Mouse (Mus musculus) brain, adult 2 months (tissue): ENCODE results near the gene Ltb.
A peak's percentile ranks its signal among the peaks of the same experiment; 100 is the strongest.
"Not testable (repeated sequence)": the region's sequence is repeated elsewhere in the genome, so short reads cannot be mapped to it uniquely, and the experiment has no call there.

Experiments
- DNase-seq: peaks from one replicate; pipeline ENCODE4 v3.0.0; 2011; ENCODE audit warnings: low read depth, low spot score

Gene Ltb

DNA sequence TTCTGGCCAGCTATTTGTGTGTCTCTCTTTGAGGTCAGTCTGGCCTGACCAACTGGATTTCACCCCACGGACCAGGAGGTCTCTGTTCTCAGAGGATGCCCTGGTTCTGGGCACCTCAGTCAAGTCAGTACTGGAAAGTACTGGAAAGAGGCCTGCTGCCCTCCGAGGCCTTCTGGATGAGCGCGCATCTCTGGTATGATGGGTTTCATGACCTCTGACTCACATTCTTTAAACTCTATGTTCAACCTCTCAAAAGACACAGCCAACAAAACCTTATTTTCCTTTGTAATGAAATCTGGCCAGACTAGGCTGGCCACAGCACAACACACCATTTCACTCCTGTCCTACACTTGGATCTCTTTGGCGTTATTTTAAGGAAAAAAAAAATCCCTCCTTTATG lies 31.2 kb downstream of the Ltb start:
- no peak for DNase-seq

DNA sequence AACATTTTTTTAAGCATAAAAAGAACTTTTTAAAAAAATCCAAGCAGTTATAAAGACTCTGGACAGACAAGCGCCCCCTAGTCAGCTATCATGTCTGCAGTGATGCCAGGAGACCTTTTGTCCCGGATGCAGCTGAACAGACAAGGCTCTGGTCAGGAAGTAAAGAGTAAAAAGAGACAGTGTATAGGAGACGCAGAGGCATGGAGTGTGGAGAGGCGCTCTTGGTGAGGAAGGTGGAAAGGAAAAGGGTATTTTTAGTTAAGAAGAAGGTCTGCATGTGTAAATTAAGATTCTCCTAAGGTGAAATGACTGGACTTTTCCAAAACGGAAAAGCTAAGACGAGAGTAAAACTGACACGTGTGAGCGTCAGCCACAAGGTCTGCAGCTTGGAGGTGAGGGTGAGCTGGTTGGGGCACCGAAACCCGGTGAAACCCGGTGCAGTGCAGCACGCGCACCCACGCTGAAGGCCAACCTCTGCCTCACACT lies 32.4 kb downstream of the Ltb start:
- DNase-seq, result no peak

DNA sequence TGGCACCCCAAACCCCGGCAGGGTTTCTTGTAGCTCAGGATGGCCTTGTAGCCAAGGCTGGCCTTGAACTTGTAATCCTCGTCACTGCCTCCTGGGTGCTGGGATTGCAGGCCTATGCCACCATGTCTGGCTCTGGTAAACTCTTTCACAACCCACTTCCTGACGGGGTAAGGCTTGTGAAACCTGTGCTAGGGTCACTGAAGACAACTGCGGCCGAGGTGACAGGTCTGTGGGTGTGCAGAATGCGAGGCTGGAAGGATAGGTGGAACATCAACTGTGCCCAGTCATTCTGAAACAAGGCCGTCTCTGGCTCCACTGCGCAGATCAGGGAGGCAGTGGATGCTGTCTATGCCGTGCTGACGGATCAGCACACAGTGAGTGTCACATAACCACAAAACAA lies 36.8 kb downstream of the Ltb start:
- DNase-seq, result no peak

DNA sequence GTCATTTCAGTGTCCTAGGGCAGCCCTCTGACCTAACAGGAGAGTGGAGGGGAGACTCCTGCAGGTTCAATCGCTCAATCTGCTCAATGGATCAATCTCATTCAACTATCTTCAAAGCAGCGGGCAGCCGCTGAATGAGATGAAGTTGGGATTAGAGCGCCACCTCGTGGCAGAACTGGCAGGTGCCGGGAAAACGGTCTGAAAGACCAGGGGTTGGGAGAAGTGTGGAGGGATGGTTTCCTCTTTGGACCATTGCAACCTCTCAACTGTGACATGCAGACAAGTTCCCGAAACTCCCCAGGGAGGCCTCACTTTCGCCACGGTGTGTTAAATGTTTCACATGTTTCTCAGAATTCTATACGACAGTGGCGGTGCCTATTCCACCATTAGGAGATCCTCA lies 37.8 kb downstream of the Ltb start:
- peak; percentile 81 for DNase-seq

DNA sequence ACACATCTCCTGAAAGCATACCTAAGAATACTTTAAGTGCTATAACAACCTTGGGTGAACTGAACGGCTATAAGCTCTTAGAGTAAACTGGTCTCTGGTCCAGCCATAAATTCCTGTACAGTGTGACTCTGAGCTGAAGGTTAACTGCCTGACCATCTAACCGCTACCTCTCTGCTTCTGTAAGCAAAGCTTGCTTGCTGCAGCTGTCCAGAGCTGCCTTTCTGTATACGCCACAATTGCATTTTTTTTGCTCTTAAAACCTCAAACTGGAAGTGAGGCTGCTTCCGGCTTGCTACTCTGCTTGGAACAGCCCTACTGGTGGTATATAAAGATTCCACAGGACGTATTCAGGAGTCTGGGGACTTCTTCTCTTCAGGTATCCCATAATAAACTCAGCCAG lies 38.4 kb downstream of the Ltb start:
- no peak for DNase-seq

DNA sequence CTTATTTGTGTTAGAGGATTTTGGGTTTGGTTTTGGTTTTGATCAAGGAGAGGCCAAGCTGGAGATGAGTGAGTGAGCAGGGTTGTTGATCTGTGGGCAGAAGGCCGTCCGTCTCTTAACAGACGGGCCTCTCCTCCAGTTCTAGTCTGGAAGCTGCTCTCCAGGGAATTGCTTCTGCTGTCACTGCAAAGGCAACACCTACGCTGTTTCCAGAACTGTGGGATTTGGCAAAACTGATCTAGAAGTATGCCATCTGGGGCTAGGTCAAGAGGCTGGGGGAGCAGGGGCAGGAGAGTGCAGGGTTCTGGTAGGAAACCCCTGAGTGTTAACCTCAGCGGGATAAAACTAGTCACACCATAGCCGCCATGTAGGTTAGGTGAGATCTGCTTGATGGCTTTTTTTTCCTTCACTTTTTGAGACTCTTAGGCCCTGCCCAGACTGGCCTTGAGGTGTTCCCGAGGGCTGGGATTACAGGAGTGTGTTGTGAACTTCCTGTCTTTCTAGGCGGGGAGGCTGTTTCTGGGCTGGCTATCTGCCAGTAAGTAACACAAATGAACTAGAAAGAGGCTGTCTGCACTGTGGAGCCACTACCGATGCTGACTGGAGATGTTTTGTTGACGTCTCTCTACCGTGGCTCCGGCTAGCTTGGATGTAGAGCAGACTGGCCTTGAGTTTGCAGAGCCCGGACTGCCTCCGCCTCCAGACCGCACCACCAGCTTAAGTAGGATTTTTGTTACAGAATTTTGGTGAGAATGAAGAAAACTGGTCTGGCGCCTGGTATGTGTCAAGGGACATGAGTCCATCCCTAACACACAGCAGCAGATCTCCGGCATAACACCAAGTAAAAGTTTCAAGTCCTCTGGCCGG lies 39.1 kb downstream of the Ltb start, which contains the start of gene Atp6v1g2:
Atp6v1g2 (plus strand) TSS at position 547 of the 867 bp plus-strand sequence.
- no peak for DNase-seq

DNA sequence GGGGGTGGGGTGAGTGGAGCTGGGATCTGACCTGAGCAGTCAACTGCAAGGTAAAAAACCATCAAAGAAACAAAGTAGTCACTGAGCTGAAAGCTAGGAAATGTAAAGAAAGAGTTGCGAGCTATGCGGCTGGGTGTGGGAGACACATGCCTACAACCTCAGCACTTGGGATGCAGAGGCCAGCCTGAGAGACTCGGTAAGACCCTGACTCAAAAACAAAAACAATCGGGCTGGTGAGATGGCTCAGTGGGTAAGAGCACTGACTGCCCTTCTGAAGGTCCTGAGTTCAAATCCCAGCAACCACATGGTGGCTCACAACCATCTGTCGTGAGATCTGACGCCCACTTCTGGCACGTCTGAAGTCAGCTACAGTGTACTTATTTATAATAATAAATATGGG lies 39.9 kb downstream of the Ltb start:
- DNase-seq, result not testable (repeated sequence)

DNA sequence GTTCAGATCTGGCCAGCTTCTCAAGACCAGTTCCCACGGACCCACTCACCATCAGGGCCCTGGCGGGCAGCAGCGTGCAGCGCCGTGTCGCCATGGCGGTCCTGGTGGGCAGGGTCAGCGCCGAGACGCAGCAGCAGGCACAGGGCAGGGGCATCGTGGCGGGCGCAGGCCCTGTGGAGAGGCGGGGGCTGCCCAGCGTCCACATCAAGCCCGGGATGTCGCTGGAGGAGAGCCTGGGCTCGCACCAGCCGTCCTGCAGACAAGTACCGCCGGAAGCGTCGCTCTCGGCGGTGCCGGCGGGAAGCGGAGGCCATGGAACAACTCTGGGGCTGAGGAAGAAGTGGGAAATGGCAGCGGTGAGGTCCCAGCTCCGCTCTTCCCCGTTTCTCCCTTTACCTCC lies 40.7 kb downstream of the Ltb start:
- DNase-seq, result no peak

DNA sequence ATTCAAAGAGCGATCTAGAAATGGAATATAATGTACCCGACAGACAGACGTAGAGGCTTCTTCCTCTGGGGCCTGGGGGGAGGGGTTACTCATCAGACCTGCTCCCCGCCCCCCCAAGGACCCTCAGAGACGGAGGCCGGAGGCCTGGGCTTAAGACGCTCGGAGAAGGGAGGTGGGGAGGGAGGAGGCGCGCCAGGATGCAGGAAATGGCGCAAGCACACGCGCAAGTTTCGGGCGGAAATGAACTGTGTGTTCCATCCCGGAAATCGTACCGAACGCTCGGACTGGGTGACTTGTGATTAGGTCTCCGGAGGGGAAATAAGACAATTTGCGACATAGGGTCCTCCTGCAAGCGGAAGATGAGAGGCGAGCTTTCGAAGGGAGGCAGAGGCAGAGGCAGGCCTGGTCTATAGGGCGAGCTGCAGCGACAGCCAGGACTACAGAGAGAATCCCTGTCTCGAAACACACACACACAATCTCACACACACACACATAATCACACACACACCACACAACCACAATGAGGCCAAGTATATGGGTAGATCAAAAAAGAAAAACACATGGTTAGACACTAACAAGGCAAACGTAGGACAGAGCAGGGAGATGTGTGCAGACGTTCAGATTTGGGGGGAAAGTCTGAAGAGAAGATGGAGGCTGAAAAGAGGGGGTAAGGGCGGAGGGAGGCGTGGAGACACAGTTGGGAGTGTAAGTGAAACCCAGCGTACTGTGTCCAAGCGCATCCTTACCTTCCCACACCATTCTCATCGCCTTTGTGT lies 41.6 kb downstream of the Ltb start, which contains the start of gene Nfkbil1:
Nfkbil1 (minus strand) TSS at position 179 of the 776 bp plus-strand sequence.
- peak; percentile 99 for DNase-seq

DNA sequence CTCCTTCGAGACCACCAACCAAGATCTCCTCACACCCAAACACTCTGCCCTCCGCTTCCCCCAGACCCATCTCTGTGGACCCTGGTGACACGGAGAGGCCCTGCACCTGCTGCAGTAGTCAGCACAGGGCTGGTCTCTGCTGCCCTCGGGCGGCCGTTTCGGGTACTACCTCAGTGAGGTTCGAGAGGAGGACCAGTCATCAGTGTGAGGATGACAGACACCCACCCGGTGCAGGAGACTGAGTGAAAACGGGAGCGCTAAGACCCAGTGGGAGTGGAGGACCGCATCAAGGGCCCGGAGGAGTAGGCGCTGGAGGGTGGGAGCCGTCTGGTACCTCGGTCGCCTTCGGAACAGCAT lies 42.1 kb downstream of the Ltb start:
- DNase-seq, result peak; percentile 97

DNA sequence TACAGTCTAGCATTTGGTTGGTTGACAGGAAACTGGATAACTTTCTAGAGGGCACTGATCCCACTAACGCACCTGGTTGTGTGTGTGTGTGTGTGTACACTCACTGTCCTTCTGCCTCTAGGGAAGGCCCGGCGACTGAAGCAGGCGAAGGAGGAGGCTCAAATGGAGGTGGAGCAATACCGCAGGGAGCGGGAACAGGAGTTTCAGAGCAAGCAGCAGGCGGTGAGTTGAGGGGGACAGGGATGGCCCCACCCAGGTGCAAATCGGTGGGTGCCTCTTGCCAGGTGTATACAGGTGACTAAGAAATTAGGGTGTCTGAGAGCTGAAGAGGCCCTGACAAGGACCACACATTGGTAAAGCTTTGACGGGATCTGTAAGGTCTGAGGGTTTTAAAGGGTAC lies 42.8 kb downstream of the Ltb start:
- DNase-seq, result peak; percentile 73

DNA sequence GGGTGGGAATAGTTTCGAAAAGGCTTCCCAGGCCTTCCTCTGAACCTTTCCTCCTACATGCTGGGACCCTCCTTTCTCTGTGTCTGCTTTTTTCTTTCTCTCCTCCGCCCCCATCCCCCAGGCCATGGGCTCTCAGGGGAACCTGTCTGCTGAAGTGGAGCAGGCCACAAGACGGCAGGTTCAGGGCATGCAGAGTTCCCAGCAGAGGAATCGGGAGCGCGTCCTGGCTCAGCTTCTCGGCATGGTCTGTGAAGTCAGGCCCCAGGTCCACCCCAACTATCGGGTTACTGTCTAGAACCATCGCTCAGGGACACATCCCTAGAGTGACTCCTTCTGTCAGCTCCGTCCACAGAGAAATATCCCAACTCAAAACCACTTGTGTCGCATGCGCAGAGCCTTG lies 43.3 kb downstream of the Ltb start:
- no peak for DNase-seq

DNA sequence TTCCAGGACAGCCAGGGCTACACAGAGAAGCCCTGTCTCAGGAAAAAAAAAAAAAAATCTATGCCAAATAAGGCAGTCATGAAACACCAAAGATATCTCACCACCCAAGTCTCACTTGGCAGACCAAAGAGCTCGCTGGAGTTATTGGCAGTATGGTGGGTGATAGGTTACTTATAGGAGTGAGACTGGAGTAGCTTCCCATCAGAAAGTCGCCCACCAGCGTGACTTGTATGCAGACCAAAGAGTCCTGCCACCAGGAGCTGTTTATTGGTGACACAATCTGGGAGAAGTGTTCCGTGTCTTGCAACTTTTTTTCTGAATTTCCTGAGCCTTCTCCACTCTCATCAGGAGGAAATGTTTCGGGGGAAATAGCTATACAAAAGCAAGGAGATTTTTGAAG lies 45.5 kb downstream of the Ltb start:
- no peak for DNase-seq

DNA sequence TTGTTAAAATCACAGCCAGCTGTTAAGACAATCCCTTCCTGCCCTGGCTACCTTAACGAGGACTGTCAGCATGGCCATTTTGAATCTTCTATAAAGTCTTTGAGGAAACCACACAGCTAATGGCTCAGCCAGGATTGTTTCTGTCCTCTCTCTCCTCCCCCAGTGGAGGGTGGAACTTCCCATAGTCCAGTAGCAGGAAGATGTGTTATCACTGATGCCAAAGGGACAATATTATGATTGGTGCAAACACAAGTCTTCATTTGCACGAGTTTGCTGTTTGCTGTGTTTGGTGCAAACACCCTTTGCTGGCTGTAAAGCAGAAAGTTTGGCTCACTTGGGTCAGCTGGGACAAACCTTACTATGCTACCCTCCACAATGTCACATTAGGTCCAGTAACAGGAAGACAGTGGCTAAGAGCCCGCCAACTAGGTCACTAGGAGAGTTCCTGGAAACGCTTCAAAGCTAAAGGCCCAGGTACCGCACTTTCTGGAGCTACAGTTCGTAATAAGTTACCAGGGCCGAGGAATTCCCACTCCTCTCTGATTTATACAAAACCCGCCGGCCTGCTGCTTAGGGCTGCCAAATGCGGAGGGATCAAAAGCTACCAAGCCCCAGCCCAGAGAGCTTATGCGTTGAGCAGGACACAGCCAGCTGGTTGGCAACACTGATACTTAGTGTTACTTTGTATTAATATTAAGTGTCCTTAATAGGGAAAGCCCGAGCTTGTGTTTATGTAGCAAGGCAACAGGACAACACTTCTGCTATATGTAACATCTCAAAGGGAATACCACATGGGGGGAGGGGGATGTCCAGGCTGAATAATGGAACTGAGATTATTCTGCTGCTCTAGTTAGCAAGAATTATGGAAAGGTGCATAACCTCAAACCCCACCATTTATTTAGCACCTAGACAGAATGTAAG lies 46.4 kb downstream of the Ltb start:
- no peak for DNase-seq

DNA sequence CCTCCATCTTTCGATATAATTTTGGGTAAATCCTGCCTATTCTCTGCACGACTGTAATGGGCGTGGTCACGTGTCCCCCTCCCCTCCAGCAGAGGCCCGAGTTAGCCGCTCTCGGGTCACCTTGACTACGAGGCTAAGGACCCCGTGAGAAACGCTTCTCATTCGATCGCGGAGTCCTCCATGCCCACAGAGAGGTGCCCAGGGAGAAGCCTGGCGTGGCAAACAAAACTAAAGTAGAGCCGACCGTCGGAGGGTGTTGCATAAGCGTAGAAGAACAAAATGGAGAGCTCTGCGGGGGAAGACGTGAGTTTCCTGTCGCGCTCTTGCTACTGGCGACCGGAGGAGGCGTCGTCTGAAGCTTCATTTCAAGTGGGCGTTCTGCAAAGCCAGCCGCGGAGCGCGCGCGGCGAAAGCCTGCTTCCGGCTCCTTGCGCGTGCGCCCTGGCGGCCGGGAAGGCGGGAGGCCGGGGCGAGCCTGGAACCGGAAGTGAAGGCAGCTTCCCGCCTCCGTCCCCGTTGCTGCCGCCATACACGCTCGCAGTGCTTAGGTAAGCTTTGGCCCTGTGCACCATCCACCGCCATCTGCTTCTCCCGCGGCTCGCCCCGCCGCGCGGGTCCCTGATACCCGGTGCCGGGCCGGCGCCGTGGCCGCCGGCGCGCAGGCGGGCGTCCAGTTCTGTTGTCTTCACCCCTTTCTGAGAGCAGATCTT lies 47.2 kb downstream of the Ltb start, which contains the start of gene Ddx39b:
Ddx39b (plus strand) TSS at position 442 of the 710 bp plus-strand sequence.
- peak; percentile 99 for DNase-seq

DNA sequence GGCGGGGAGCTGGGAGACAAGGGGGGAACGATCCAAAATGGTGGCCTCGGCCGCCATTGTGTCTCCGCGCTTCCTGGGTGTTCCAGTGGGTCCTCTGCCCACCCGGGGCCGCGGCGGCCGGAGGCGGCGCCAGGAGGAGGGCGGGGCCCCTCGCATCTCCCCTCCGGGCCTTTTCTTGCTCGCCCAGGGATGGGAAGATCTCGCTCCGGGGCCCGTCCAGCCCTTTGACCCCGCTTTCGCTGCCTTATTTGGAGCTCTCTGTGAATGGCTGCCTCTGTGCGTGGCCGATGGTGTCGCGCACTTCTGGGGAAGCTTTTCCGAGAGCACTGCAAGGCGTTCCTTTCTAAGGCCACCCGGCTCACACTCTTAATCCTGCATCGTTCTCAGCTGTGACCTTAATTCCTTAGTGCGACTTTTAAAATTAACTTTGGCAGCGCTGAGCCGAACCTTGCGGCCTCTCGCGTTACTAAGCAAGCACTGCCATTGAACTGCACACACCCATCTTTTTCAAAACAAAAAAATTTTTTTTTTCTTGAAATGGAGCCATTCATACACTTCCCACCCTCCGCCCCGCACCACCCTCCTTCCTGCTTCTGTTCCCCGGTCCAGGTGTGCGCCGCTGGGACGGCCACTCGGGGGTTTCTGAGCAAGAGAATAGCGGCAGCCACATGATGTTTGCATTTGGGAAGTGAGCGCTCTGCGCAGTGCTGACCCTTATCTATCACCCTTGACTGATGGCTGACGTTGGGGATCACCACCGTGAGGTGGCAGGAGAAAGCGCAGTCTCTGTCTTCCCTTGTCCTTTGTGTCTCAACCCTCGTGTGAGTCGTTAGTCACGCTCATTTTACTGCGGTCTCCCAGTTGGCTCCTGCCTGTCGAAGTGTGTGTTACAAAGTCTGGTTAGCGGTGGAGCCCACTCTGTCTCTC lies 48.0 kb downstream of the Ltb start:
- DNase-seq, result peak; percentile 78

DNA sequence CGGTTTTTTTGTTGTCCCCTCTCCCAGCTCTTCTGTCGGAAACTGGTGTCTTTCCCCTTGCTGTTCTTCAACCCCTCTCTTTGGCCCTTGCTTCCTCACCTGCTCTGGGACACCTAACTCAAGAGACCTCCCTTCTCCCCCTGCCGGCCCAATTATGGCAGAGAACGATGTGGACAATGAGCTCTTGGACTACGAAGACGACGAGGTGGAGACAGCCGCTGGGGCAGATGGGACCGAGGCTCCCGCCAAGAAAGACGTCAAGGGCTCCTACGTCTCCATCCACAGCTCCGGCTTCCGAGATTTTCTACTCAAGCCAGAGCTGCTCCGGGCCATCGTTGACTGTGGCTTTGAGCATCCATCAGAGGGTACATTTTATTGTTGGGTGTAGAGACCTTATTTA lies 48.8 kb downstream of the Ltb start:
- DNase-seq, result peak; percentile 81

DNA sequence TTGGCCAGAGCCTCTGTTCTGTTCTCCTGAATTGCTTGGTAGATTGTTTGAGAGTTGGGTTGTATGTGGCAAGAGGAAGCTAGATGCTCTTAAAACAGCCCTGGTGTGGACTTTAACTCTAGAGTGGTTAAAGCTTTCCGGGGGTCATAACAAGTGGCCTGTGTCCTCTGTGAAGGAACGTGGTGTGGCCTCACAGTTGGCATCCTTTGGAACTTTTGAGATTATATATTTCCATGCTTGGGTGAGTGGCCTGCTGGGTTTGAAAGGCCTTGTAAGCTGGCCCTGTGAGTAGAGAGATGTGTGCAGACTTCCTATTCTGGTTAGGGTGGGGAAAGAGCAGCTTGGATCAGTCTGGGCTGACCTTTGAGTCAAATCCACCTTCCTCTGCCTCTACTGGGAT lies 50.8 kb downstream of the Ltb start:
- no peak for DNase-seq
